Mouse (Mus musculus) CH12.LX (cell line): ENCODE data around the gene Svs2. TPM values are rescaled to one million over a fixed set of nuclear protein-coding genes. Genes with fewer than 3 reads are reported as not detected.

Source experiments
- DNase-seq: peaks from one replicate; pipeline ENCODE4 v3.0.0-alpha.2; 2013; ENCODE audit errors: extremely low read depth
- H3K27ac ChIP-seq: 2 replicates; pipeline ENCODE4 v1.5.1; 2012; ENCODE audit warnings: low read depth, mild to moderate bottlenecking, control low read depth, moderate library complexity; ENCODE audit not compliant: insufficient read depth
- H3K27me3 ChIP-seq: replicated peaks from 2 replicates; pipeline ENCODE3; 2012; ENCODE audit warnings: inconsistent platforms
- H3K36me3 ChIP-seq, 2 experiments: replicated peaks in 1 of 2; 2 replicates each; pipeline versions ENCODE3 to v1.6.1; 2012; ENCODE audit warnings: inconsistent platforms in 1 of 2, low read length in 1 of 2, mild to moderate bottlenecking in 1 of 2, mixed read lengths in 1 of 2, moderate library complexity in 1 of 2; ENCODE audit not compliant: control insufficient read depth in 1 of 2, insufficient read depth in 1 of 2
- H3K4me1 ChIP-seq, 2 experiments: 2 replicates each; pipeline ENCODE4 v1.6.1; 2012; ENCODE audit warnings: inconsistent platforms in 1 of 2, moderate library complexity in 1 of 2; ENCODE audit not compliant: insufficient read depth in 2 of 2, control insufficient read depth in 1 of 2
- H3K4me2 ChIP-seq: 2 replicates; pipeline ENCODE4 v1.6.1; 2012; ENCODE audit warnings: low read depth, mild to moderate bottlenecking, control low read depth; ENCODE audit not compliant: poor library complexity, insufficient read depth, severe bottlenecking
- H3K4me3 ChIP-seq, 3 experiments: fragments of 150-350 bp in 1 of 3; sonication (generic) in 1 of 3; replicated peaks in 1 of 3; 2 replicates each; pipeline versions ENCODE3 to v1.5.1; 2011 to 2012; ENCODE audit warnings: low read depth in 2 of 3, low read length in 2 of 3, mild to moderate bottlenecking in 2 of 3, moderate library complexity in 2 of 3, control low read depth in 1 of 3, improper control_type of control experiment in 1 of 3, inconsistent platforms in 1 of 3, mixed read lengths in 1 of 3; ENCODE audit not compliant: poor library complexity in 1 of 3
- H3K79me2 ChIP-seq: replicated peaks from 2 replicates; pipeline ENCODE4 v1.6.1; 2012; ENCODE audit warnings: mild to moderate bottlenecking, moderate library complexity; ENCODE audit not compliant: control insufficient read depth, poor library complexity, insufficient read depth, severe bottlenecking; ENCODE audit errors: extremely low read depth
- H3K9ac ChIP-seq: 2 replicates; pipeline ENCODE4 v1.6.1; 2012; ENCODE audit warnings: low read depth, mild to moderate bottlenecking, control low read depth, moderate library complexity; ENCODE audit not compliant: insufficient read depth
- H3K9me3 ChIP-seq: replicated peaks from 2 replicates; pipeline ENCODE3; 2012; ENCODE audit warnings: low read length, inconsistent platforms, mixed read lengths
- CTCF ChIP-seq, 2 experiments: IDR thresholded peaks in 1 of 2; conservative IDR thresholded peaks in 1 of 2; 2 replicates each; pipeline ENCODE4 v1.5.1; 2011 to 2012; ENCODE audit warnings: low read depth in 2 of 2, low read length in 2 of 2, improper control_type of control experiment in 1 of 2, inconsistent platforms in 1 of 2, mild to moderate bottlenecking in 1 of 2, moderate library complexity in 1 of 2
- ETS1 ChIP-seq: conservative IDR thresholded peaks from 2 replicates; pipeline ENCODE4 v1.6.1; 2012; ENCODE audit warnings: low read depth, mild to moderate bottlenecking, inconsistent platforms, low read length, improper control_type of control experiment, moderate library complexity
- GABPA ChIP-seq: IDR thresholded peaks from 2 replicates; pipeline ENCODE4 v1.6.1; 2012; ENCODE audit warnings: low read depth, low read length, improper control_type of control experiment, inconsistent platforms; ENCODE audit not compliant: insufficient replicate concordance
- HCFC1 ChIP-seq: IDR thresholded peaks from 2 replicates; pipeline ENCODE4 v1.6.1; 2012; ENCODE audit warnings: low read depth, mild to moderate bottlenecking, inconsistent platforms, low read length, improper control_type of control experiment
- IRF4 ChIP-seq: IDR thresholded peaks from 2 replicates; pipeline ENCODE4 v1.6.1; 2014; ENCODE audit warnings: low read depth, mild to moderate bottlenecking, inconsistent platforms, low read length, improper control_type of control experiment
- JUND ChIP-seq: conservative IDR thresholded peaks from 2 replicates; pipeline ENCODE4 v1.6.1; 2011; ENCODE audit warnings: low read depth, low read length, improper control_type of control experiment
- MAFK ChIP-seq: IDR thresholded peaks from 2 replicates; pipeline ENCODE4 v1.6.1; 2011; ENCODE audit warnings: low read length, improper control_type of control experiment; ENCODE audit not compliant: insufficient replicate concordance
- MAX ChIP-seq: IDR thresholded peaks from 2 replicates; pipeline ENCODE4 v1.6.1; 2011; ENCODE audit warnings: low read length, improper control_type of control experiment
- MYC ChIP-seq: IDR thresholded peaks from 2 replicates; pipeline ENCODE4 v1.6.1; 2011; ENCODE audit warnings: low read depth, mild to moderate bottlenecking, improper control_type of control experiment, low read length
- PAX5 ChIP-seq: IDR thresholded peaks from 2 replicates; pipeline ENCODE4 v1.6.1; 2012; ENCODE audit warnings: low read length, inconsistent platforms, mixed read lengths
- POLR2A ChIP-seq: IDR thresholded peaks from 2 replicates; pipeline ENCODE4 v1.6.1; 2011; ENCODE audit warnings: low read depth, mild to moderate bottlenecking, improper control_type of control experiment, low read length
- RAD21 ChIP-seq: IDR thresholded peaks from 2 replicates; pipeline ENCODE4 v1.6.1; 2011; ENCODE audit warnings: low read depth, mild to moderate bottlenecking, low read length, improper control_type of control experiment, moderate library complexity
- SIN3A ChIP-seq: IDR thresholded peaks from 2 replicates; pipeline ENCODE4 v1.6.1; 2012; ENCODE audit warnings: low read length, improper control_type of control experiment, inconsistent platforms
- SMC3 ChIP-seq: IDR thresholded peaks from 2 replicates; pipeline ENCODE4 v1.6.1; 2011; ENCODE audit warnings: low read depth, low read length, improper control_type of control experiment
- TBP ChIP-seq: conservative IDR thresholded peaks from 2 replicates; pipeline ENCODE4 v1.6.1; 2011; ENCODE audit warnings: low read depth, low read length, improper control_type of control experiment
- USF2 ChIP-seq: conservative IDR thresholded peaks from 2 replicates; pipeline ENCODE4 v1.6.1; 2011; ENCODE audit warnings: low read depth, low read length, improper control_type of control experiment
- ZC3H11A ChIP-seq: IDR thresholded peaks from 2 replicates; pipeline ENCODE4 v1.6.1; 2012; ENCODE audit warnings: low read depth, mild to moderate bottlenecking, inconsistent platforms, low read length, improper control_type of control experiment
- ZMIZ1 ChIP-seq: IDR thresholded peaks from 2 replicates; pipeline ENCODE4 v1.6.1; 2012; ENCODE audit warnings: low read depth, mild to moderate bottlenecking, inconsistent platforms, low read length, improper control_type of control experiment
- ZNF384 ChIP-seq: IDR thresholded peaks from 2 replicates; pipeline ENCODE4 v1.6.1; 2012; ENCODE audit warnings: low read depth, low read length, improper control_type of control experiment, inconsistent platforms
- dilution Hi-C: fragments of 300-500 bp; cut with MboI; formaldehyde crosslinking; loops from 2 replicates; pipeline ENCODE4 v1.14.3; 2020; ENCODE audit warnings: low sequenced_read_pairs; ENCODE audit not compliant: extremely low pct_unique_long_range_greater_than_20kb, extremely low pct_ligation_motif_present
- in situ Hi-C: fragments of 300-500 bp; cut with MboI; formaldehyde crosslinking; loops from 3 replicates; pipeline ENCODE4 v1.14.3; 2019; ENCODE audit warnings: low sequenced_read_pairs, low pct_ligation_motif_present, low pct_unique_long_range_greater_than_20kb, mixed read lengths
- polyA plus RNA-seq: library from polyadenylated mRNA; unstranded; fragments of >175 nt; gene quantifications from 2 replicates; pipeline ENCODE4 v1.2.1, GENCODE M21; 2012; ENCODE audit warnings: low read depth; ENCODE audit not compliant: insufficient read length
- total RNA-seq, 2 experiments: library from RNA; depleted of rRNA; stranded (reverse); fragments of 300-350 nt in 1 of 2; fragments of >200 nt in 1 of 2; gene quantifications; 2 replicates each; pipeline ENCODE4 v1.2.3; 2012 to 2014

Gene Svs2
- total and polyA plus RNA-seq, 3 experiments = not detected

DNA sequence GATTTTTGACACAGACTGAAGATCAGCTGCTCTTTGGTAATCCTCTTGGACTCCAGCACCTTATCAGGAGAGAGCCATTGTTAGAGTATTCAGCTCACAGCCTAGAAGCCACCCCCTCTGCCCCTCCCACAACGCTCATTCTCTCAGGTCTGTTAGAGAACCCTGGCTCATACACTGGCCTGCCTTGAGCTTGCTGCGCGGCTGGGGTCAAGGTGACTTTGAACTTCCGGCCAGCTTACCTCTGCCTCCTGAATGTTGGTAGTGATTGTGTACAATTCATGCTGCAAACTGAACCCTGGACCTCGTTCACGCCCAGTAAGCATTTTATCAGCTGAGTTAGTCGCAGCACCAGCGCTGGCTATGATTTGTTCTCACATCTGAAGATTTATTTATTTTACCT lies 5.6 kb downstream of the Svs2 start:
- TF ChIP-seq IRF4 (no peak), RAD21 (no peak), ZMIZ1 (no peak), MYC (no peak), ZNF384 (no peak), ETS1 (no peak), SIN3A (no peak), TBP (no peak), CTCF (conservative IDR thresholded peaks at IDR 0.05 in 1 of 2, IDR thresholded peaks at IDR 0.05 in 1 of 2; ENCODE audit: low read depth in 2 of 2, low read length in 2 of 2) (no peak), MAX (no peak), MAFK (no peak), HCFC1 (no peak), PAX5 (no peak), GABPA (no peak), ZC3H11A (no peak)
- H3K36me3 ChIP-seq = no peaks in the 10 kb centered on the region
- no peaks in the 10 kb centered on the region for H3K79me2 ChIP-seq
- no peak for DNase-seq
- H3K4me1 ChIP-seq = 0 out of 4 replicates have a peak, but pooled peaks cover 0 to 2% of the 10 kb centered on the region in 2 experiments
- no peaks in the 10 kb centered on the region for H3K9me3 ChIP-seq
- no peak overlapping the region for H3K9ac ChIP-seq
- dilution Hi-C loops (no loop called here), in situ Hi-C loops (no loop called here)
- H3K4me2 ChIP-seq = no peak overlapping the region
- H3K27ac ChIP-seq = no peak overlapping the region
- H3K4me3 ChIP-seq = no peak overlapping the region
- no peaks in the 10 kb centered on the region for H3K27me3 ChIP-seq

- Histone ChIP-seq H3K27ac (no peak overlapping the region), H3K79me2 (no peaks in the 10 kb centered on the region), H3K9me3 (no peaks in the 10 kb centered on the region), H3K36me3 (no peaks in the 10 kb centered on the region), H3K4me3 (no peak overlapping the region), H3K9ac (no peak overlapping the region), H3K4me1 (no peaks in the 10 kb centered on the region), H3K4me2 (no peak overlapping the region), H3K27me3 (no peaks in the 10 kb centered on the region)
- no peak for DNase-seq
- TF ChIP-seq JUND (no peak), HCFC1 (no peak), SMC3 (no peak), POLR2A (no peak), USF2 (no peak)
- in situ Hi-C loops = no loop called here
- dilution Hi-C loops = no loop called here
These were observed 9.8 kb downstream of the Svs2 start for GRCm38 (mm10) chr2:164228361-164229070.
